Mouse (Mus musculus) hindlimb bud, embryonic 11.5 days (tissue): ENCODE results near the gene Gna12.
A peak's percentile ranks its signal among the peaks of the same experiment; 100 is the strongest.

Experiments used
- DNase-seq: peaks from one replicate; pipeline ENCODE4 v3.0.0-alpha.2; 2012; ENCODE audit warnings: low read depth, low spot score; ENCODE audit errors: extremely low spot score

The Gna12 gene

DNA sequence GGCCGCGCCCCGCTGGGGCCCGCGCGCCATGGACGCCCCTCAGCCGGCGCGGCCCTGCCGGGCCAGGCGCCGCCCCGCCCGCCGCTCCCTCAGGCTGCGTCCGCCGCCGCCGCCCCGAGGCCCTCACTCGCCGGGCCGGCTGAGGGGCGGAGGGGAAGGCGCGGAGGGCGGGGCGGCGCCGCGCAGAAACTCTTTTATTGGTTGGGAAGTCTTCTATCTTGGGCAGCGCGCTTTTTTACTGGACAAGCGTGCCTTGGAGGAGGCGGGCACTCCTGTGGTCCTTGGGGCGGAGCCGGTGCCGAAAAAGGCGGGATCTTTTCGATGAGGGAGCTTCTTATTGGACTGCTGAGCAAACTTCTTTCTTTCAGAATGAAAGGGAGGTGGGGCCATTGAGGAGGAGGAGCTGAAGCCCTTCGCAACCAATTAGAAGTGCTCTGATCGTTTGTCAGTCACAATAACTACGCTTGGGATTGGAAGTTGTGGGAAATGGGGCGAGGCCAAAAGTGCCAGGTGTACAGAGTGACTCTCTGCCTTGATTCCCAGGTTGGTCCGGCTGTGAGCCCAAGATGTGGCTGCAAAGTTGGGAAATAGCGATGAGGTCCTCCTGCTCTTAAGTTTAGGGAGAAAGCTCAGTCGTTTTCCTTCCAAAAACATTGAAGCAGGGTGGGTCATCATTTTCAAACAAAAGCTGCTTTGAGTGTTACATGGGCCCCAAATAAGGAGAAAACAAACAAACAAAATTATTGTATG lies at the start of gene Gna12:
Gna12 (minus strand) TSS at position 118 of the 750 bp plus-strand sequence.
- DNase-seq: peak; percentile 99

GRCm38 (mm10) chr5:140878644-140879043 lies 48.4 kb upstream of the Gna12 start:
- no peak for DNase-seq

- DNase-seq: no peak
Measured at GRCm38 (mm10) chr5:140873736-140874307, 43.6 kb upstream of the Gna12 start.

- no peak for DNase-seq
Measured at GRCm38 (mm10) chr5:140873039-140873551, 42.9 kb upstream of the Gna12 start.

- peak; percentile 16 for DNase-seq
Measured at GRCm38 (mm10) chr5:140872532-140873038, 42.4 kb upstream of the Gna12 start.

DNA sequence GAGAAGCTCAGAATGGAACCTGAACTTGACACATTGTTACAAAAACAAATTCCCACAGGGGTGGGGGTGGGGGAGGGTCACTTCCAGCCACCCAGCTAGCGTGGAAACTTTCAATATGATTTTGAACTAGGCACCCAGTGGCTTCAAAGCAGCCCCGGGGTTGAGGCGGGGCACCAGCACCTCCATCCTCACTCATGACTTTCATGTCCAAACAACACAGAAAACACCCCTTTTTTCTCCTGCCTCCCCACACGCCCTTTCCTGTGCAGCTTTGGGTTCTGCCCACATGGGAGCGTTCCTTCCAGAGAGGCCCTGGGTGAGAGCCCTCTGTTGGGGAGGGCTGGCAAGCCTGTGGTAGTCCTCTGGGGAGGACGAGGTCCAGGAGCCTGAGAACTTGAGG lies 41.0 kb upstream of the Gna12 start:
- DNase-seq: no peak

DNA sequence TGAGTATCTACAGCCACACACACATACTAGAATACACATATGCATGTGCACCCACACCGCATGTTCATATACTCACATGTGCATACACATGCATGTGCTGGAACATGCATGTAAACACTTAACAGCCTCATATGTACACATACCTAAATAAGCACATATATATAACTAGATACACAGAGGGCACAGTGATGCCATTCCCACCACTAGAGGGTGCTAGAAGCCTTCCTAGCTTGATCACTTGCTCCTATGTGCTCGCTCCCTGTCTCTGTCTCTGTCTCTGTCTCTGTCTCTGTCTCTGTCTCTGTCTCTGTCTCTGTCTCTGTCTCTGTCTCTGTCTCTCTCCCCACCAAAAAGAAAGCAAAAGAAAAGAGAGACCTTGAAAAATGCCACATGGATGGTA lies 38.8 kb upstream of the Gna12 start:
- DNase-seq: peak; percentile 37

DNA sequence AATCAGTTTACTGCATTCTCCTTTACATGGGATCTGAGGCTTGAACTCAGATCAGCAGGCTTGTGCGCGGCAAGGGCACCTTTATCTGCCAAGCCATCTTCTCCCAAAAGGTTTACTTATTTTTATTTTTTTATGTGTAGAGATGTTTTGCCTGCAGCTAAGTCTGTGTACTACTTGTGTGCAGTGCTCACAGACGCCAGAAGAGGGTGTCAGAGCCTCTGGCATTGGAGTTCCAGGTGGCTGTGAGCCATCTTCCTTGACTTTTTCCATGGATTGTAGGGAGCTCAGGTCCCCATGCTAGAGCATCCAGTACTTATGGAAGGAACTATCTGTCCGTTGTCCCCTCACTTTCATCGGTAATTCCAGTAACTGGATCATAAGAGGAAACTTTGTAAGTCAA lies 29.5 kb upstream of the Gna12 start:
- no peak for DNase-seq

GRCm38 (mm10) chr5:140858335-140858734 lies 28.1 kb upstream of the Gna12 start:
- no peak for DNase-seq

DNA sequence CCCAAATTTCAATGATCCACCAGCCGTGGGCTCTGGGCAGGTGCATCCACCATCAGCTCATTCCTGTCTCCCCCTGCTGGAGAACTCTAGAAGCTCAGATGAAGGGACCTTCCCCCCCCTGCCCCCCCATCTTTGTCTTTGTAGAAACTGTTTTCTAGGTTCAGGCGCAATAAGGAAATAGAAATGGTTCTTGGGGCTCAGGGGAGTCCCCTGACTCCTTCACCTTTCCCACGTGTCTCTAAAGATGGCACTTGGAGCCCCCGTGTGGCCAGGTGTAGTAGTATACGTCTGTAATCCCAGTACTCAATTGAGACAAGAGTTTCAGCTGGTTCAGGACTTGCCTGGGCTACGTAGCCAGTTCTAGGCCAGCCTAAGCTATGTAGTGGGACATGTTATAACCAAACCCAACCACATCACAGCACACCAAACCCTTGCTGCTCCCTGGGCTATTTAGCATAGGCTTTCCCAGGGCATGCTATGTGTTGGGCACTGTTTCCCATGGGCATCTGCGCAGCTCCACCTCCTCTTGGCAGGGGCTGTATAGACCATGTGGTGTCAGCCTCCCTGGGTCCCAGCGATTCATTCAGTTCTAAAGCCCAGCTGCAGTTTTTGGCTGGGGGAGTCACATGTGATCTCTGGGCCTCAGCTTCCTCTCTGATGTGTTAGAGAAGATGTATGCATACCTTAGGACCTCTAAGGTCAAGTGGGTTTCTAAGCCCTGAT lies 27.4 kb upstream of the Gna12 start:
- no peak for DNase-seq

DNA sequence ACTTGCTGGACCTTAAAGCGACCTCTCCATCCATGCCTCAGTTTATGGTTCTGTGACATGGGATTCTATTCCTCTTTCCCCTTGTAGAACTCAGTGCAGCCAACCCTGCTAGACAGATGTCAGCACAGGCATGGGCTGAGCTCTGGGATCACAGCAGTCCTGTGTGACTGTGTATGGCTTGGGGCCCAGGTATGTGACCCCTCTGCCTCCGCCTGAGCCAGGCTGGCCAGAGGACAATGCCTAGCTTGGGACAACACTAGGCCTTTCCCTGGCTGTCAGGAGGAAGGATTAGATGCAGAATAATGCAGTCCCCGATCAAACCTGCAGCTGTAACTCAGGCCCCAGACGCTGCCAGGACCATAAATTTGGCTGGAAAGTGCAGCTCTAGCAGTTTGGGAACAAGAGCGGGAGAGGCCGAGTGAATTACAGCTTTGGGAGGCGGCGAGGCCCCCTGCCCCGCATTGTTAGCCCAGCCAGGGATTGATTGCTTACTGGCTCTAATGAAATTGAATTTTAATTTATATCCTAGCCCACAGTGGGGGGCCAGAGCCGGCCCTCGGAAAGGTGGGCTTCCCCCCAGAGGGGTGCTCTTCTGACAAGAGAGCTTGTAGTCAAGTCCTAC lies 25.8 kb upstream of the Gna12 start:
- DNase-seq: no peak

DNA sequence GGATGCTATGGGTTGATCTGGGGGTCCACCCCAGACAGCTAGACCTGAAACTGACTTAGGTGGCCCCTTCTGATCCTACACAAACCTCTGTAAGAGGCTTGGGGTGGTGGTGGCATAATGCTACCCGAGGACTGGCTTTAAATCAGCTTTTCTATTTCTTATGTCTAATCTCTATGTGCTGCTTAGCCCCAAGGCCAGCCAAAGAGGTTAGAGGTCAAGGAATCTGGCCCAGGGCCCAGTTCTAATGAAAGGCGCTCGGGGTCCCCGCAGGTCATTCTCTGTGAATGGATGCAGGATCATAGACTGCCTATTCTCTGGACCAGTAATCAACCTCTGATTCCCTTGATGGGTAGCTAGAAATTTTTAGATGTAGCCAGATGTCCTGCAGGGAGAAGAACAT lies 24.5 kb upstream of the Gna12 start:
- no peak for DNase-seq

GRCm38 (mm10) chr5:140853723-140854122 lies 23.5 kb upstream of the Gna12 start:
- no peak for DNase-seq

- no peak for DNase-seq
Measured at GRCm38 (mm10) chr5:140852435-140852996, 22.3 kb upstream of the Gna12 start.

DNA sequence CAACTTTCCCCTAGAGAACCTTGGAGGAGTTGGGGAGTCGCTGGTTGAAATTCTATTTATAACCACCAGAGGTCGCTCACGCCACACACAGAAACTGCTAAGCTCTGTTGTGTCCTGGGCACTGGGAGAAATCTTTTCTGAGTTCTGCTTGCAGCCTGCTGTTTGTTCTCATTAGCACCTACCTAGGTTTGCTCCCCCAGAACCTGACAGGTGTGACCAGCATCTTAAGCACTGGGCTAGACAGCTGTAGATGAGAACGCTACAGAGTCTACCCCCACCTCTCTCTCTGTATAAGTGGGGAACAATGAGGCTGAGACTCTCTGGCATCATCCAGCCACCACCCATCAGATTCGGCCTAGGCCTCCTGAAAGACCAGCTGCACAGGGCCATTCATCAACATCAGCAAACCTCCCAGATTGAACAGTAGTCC lies 17.1 kb upstream of the Gna12 start:
- DNase-seq: peak; percentile 56

- no peak for DNase-seq
Measured at GRCm38 (mm10) chr5:140841942-140842341, 11.7 kb upstream of the Gna12 start.

DNA sequence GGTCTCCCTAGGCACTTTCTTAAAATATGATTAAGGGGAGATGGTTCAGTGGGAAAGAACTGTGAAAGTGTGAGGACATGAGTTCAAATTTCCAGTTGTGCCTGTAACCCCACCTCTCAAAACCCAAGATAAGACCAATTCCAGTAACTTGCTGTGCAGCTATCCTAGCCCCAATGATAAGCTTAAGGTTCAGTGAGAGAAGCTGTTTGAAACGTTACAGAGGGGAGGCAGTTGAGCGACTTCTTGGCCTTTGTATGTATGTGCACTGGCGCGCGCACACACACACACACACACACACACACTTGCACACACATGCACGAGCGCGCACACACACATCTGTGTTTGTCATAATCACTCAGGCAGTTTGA lies 817 bp upstream of the Gna12 start:
- DNase-seq: no peak

DNA sequence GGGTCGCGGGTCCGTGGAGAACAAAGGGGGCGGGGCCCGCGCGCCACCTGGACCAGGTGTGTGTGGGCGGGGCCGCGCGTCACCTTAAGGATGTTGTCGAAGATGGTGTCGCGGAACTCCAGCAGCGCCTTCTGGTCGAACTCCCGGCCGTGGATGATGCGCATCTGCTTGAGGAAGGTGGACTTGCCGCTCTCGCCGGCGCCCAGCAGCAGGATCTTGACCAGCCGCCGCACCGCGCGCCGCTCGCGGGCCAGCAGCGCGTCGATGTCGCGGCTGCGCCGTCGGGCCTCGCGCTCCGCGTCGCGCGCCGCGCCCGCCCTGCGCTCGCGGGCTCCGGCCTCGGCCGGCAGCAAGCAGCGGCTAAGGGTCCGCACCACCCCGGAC lies 328 bp downstream of the Gna12 start:
- DNase-seq: no peak

GRCm38 (mm10) chr5:140829081-140829910 lies 935 bp downstream of the Gna12 start:
- no peak for DNase-seq

GRCm38 (mm10) chr5:140828363-140828762 lies 1.9 kb downstream of the Gna12 start:
- no peak for DNase-seq
